Mouse (Mus musculus) retina, embryonic 14.5 days (tissue): ENCODE results near the gene Ugcg.

ENCODE experiments used
- DNase-seq: peaks from one replicate; pipeline ENCODE4 v3.0.0-alpha.2; 2015; ENCODE audit warnings: low spot score

Gene Ugcg

DNA sequence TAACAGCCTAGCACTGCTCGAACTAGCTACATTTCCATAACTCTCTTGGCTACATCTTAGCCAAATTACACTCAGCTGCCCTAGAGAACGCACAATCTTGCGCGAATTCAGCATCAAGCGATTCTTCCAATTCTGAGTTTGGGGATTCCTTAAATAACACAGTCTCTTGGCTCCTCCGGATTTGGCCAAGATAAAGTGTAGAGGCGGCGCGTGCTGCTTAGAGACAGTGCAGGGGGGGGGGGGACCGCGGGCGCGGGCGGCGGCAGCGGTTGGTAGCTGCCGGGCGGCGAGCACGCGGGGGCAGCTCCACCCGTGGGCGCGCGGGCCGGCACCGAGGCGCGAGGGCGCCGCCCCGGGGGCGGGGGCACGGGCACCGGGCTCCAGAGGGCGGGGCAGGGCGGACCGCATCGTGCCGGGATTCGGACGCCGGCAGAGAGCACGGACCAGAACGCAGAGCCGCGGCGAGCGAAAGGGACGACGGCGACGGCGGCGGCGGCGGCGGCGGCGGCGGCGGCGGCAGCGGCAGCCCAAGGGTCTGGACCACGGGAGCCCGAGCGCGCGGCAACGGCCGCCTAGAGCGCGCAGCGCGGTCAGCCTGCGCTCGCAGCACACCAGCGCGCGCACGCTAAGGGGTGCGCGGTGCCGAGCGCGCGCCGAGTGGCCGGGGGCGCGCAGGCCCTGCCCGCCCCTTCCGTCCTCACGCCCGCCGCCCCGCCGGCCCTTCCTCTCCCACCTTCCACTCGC, at the start of gene Ugcg:
Ugcg (plus strand) TSS at position 456 of the 744 bp plus-strand sequence.
- peak; percentile 86 for DNase-seq

DNA sequence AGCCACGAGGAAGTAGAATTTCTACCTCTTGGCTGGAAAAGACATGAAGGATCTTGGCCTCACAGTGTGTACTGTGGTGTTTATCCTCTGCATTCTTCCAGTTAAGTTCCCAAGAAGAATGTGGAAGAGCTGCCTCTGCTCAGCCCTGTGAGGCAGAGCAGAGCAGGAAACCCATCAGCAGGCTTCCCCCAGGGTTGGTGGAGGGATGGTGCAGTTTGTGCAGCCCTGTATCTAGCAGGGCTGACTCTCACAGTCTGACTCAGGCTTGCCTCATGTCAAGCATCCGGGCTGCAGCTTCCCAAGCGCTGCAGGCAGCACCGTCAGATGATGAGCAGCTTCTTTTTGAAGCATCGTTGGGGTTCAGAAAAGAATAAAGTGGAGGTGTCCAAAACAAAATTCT, 40.0 kb upstream of the Ugcg start:
- DNase-seq: no peak

DNA sequence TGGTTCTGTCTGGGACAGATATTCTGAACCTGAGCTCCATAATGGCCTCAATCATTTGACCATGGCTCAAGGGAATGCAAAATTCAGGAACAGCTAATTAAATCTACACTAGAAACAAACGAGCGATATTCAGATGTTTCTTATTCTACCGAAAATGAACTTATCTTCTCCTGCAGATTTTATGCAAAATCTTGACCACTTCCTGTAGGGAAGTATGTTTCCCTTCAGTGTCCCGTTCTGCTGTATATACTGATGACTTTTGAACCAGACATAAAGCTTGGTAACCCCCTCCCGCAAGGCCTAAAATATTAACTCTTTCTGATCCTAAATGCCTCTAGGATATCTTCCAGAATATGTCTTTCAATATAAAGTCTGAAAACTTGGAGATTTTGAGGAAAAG, 38.1 kb upstream of the Ugcg start:
- no peak for DNase-seq

DNA sequence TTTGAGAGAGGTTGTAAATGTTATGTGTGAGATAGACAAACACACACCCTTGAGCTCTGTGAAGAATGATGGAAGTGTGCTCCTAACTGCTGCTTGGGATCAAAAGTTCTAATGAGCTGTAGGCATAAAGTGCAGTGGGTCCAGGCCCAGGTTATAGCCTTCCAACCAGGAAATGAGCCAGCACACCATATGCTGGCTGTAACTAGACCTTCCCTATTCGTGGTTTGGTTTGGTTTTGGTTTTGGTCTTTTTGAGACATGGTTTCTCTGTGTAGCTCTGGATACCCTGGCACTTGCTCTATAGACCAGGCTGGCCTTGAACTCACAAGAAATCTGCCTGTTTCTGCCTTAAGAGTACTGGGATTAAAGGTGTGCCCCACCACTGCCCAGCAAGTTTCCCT, 37.1 kb upstream of the Ugcg start:
- no peak for DNase-seq

DNA sequence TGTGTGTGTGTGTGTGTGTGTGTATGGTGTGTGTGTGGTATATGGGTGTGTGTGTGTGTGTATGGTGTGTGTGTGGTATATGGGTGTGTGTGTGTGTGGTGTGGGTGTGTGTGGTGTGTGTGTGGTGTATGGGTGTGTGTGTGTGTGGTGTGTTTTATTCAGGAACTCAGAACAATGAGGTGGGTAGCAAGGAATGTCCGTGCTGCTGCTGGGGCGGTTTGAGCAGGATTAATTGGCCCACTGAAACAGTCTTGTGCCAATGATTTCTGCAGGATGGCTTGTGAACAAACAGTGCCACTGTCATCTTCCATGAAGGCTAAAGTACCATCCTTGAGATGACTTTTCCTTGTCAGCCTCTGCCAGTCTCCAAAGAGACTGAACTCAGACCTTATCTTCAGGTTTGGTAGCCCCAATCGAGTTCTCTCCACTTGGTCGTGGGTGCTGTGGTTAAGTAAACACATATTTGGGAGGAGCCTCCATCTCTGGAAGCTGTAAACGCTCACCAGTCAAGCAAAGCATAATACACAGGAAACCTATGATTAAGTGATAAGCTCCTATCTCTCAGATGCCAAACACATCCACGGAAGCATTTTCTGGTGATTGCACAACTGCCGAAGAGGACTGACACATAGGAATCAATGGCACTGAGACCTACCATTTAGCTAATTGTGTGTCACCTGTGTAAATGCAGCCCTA, 32.0 kb upstream of the Ugcg start:
- no peak for DNase-seq

DNA sequence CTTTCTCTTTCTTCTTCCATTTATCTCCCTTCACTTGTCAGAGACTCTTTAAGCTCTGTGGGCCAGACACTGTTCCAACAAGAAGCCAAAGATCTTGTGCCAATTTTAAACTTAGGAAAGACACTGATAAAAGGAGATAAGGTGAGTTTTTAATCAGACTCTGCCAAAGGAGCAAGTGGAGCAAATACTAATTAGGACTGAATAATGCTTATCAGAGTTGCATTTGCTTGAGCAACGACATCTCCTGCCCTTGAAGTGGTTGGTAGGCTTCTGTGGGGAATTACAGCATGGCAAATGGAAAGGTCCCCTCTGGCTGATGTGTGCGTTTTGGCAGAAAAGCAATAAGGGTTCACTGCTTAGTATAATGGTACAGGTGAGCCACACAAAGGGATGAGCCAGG, 31.4 kb upstream of the Ugcg start:
- DNase-seq: no peak

DNA sequence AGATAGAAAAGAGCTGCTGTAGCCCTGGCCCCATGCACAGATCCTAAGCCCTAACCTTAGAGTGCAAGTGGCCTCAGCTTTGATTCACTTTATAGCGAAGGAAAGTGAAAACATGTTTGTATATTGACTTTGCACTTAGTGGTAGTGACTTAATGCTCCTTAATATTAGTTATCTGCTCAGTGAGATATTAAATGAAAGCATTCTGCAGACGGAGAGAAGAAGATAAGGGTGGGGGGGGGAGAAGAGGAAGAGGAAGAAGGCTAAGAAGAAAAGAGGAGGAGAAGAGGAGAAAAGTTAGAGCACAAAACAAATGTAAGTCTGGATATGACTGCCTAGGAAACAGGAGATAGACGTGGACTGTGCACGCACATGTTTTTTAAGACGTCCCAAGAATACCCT, 28.8 kb upstream of the Ugcg start:
- DNase-seq: no peak

DNA sequence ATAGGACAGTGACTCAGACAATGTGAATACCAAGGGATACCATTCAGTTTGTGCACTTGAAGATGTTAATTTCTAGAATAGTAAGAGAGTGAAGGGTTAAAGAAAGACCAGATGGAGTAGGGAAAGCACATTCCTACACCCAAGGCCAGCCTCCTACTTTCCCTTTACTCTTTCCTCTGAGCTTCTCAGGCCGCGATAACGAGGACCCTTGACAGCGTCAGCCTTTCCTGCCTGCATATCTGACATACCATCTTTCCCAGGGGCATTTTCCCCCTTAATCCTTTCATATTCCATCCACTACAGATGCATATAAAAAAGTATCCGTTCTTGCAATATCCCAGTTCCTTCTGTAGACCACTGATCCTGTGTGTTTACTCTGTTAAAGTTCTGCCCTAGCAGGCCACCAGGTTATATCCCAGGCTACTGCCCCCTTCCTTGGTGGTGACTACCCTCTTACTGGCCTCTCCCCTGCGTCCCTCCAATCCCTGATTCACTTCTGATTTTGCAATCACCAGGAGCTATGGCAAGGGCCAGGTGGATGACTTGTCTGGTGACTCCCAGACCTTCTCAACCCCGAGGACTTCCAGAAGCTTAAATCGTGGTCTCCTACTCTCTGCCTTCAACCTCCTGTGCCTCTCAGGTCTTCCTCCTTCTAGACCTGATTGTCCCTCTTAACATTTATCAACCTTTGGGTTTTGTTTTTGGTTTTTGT, 27.9 kb upstream of the Ugcg start:
- no peak for DNase-seq

DNA sequence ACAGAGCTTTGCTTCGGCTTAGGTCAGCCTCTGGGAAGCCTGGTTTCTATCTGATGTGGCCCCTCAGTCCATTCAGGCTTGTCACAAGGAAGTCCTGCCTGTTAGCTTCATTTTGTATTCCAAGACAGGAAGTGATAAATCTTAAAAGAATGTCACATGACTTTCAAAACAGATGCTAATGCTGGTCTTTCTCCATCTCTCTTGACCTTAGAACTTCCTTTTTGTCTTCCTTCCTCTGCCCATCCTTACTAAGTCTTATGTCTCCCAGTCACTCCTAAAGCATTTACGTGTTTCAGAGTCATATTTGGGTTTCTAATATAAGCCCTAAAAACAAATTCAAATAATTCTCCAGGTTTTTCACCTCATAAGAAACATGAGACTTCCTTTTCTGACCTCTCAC, 25.0 kb upstream of the Ugcg start:
- no peak for DNase-seq

DNA sequence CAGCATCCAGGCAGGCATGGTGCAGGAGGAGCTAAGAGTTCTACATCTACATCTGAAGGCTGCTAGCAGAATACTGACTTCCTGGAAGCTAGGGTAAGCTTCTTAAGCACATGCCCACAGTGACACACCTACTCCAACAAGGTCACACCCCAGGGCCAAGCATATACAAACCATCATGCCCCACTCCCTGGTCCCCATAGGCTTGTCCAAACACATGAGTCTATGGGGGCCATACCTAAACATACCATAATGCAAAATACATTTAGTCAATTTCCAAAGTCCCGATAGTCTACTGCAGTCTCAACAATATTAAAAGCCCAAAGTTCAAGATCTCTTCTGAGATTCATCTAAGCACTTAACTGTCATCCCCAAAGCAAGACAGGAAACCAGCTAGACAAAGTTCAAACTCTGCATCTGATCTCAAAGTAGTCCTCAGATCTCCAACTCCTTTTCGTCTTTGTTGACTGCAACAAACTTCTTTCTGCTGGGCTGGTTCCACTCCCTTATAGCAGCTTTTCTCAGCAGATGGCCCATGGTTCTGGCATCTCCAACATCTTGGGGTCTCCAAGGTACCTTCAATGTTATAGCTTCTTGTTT, 21.7 kb upstream of the Ugcg start:
- no peak for DNase-seq

DNA sequence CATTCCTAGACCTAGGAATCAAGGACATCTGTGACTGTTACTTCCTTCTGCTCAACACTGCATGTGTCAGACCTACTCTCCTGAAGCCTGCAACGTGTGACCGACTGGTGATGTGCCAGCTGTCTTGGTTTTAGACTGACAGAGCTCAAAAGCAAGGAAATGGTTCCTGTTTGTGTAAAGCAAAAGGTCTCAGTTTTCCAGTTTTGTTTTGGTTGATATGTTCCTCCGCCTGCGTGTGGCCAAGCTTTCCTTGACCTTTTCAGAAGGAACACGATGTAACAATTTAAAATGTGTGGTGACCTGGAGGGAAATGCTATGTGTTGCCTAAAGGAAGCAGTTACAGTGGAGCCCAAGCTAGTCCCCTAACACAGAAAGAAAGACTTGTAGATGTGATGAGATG, 19.1 kb upstream of the Ugcg start:
- DNase-seq: no peak

DNA sequence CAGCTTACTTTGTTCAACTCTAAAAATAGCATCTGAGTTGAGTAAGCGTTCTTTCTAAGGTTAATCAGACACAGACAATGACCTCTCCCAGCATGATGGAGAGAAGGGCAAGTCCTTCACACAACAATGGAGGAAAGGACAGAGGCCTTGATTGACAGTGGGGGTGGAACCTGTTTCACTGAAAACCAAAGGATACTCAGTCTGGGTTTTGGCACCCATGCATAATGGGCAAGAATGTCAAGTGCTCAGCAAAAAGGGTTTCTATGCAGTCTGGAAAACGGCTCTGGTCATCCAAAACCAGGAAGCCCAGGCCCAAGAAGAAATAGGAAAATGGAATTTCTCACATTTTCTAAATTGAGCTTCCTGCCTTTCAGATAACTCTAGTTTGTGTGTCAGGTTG, 16.4 kb upstream of the Ugcg start:
- no peak for DNase-seq

DNA sequence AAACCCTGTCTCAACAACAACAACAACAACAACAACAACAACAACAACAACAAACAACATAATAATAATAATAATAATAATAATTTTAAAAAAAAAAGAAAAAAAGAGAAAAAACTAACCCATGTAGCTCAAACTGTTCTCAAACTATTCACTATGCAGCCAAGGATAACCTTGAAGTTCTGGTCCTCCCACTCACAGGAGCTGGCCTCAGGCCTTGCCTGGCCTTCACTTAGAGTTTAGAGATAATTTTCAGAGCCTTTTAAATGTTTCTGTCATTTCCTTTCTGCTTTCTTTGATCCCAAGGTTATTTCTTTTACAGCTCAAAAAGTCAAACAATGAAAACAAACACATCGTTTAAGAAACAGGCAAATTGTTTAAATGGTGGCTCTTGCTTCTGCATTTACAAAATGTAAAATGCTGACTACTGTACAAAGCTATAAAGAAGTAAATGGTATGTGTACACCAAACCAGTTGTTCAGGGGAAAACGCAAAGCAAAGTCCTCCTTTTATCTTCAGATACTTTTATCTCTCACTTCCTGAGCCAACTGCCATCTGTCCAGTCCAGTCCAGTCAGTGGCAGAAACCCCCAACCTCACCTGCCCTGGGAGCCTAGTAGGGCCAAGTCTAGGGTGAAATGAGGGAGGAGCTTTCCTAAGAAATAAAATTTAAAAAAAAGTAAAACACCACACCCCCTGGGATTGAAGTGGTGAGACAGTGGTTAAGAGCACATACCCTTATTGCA, 15.7 kb upstream of the Ugcg start:
- no peak for DNase-seq

DNA sequence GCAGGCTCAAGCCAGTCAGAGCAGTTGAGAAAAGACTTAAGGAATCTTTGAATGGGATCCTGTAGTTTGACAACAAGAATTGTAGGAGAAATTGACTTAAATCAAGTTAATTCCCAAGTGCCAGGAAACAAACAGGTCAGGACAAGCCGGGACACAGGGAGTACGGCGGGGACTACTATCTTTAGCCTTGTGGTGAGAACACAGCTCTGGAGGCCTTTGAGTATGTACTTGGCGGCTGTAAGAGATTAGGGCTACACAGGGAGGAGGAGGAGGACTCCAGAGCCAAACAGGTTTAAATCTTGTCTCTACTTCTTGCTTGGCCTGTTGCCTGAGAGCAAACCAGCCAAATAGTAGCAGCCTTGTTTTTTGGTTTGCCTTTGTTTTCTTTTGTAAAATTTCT, 14.1 kb upstream of the Ugcg start:
- no peak for DNase-seq

DNA sequence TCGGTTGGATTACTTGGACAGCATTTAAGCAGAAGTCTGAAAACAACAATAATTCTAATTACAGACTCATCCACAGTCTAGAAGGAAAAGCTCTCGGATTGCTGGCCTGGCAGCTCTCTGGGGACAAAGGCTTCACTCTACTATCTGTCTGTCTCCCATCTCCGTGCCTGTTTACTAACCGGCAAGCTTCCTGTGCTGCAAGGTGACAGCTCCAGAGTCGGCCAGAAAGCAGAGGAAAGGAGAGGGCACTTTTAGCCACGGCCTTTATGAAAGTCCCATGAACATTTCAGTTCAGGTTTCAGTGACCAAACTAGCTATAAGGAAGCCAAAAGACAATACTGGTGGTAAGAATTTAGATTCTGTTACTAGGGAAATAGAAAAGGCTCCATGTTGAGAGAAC, 13.1 kb upstream of the Ugcg start:
- DNase-seq: no peak

DNA sequence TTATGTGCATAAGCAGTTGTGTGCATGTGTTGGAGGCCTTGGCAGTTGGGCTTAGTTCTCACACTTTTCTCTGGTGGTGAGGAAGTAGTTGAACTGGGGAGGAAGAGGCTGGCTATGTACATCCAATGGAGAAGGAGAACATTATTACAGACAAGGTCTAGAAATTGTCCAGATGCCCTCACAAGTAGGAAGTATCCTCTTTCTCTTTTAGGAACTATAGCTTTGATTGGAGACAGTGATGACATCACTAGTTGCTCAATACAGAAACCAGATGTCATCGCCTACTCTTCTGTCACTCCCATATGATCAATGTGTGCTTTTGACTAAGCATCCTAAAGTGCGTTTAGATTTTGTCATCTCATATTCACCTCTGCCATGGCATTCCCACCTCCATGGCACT, 11.5 kb upstream of the Ugcg start:
- DNase-seq: no peak

DNA sequence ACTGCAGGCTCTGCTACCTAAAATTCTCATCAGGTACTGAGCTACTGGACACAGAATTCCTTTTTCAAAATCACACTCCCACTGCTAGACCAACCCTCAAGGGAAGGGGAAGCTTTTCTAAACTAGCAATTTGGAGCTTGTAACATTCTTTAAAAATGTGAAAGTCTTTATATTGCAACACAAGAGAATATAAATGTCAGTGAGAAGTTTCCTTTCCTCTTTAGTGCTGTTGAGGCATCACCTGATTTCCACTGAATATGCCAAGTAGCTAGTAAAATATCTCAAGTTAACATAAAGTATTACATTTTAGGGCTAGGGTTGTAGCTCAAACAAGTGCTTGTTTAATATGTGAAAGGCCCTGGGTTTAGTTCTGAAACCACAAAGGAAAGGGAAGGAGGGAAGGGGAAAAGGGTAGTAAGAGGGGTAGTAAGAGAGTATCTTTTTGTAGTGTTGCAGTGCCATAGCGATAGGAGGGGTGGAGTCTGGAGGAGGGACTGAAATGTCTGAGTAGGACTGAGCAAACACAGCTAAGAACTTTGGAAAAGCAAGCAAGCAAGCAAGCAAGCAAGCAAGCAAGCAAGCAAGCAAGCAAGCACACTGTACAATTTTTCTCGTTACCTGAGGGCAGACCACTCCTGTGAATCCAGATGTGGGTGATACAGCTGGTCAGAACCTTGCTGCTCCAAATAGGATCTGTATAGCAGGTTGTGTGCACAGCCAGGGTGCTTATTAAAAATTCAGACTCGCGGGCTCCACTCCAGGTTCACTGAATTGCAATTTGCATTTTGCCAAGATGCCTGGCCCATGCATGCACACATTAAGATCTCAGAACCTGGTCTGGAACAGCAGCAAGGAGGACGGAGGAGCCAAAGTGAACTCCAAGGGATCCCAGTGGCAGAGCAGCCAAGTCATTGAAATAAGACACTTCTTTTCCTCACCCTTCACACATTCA, 7.5 kb upstream of the Ugcg start:
- no peak for DNase-seq

DNA sequence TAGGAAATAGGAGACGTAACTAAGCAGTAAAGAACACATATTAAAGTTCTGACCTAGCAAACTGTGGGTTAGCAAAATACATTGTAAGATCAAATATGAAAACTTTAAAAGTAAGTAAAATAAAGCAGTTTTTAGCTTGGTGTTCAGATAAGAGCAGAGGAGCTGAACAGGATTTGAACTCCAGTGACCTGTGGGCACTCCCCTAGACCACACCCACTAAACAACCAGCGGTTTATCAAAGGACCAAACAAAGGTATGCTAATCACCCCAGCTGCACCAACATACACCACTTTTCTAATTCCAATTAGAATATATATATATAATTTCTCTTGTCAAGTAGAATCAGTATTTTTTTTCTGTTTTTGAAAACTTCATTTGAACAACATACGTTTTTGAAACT, 3.4 kb upstream of the Ugcg start:
- DNase-seq: no peak

DNA sequence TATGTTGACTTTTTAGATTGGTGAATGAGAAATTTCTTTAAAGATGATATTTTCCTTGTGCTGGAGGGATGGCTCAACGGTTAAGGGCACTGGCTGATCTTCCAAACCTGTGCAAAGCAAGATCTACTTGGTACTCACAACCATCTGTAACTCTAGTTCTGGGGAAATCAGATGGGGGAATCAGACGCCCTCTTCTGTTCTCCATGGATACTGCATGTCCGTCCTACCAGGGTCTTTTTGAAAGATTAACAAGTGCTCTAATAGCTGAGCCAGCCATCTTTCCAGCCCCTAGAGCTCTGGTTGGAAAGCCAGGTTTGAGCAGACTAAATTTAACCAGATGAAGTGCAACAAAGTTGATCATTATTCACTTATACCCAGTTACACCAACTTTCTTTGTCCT, 1.8 kb upstream of the Ugcg start:
- DNase-seq: peak; percentile 79

DNA sequence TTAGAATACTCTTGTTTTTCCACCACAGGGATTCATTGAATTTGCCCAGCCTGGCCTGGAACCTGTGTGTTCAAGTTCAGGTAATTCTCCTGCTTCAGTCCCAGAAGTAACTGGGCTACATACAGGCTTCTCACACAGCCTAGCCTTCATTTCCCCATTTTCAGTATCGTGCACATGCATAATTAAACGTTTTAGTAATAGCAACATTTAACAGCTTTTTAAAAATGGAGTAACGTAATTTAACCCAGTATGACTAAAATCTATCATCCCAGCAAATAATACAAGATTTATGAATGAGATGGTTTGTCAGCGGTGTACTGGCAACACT, 619 bp upstream of the Ugcg start:
- DNase-seq: no peak

DNA sequence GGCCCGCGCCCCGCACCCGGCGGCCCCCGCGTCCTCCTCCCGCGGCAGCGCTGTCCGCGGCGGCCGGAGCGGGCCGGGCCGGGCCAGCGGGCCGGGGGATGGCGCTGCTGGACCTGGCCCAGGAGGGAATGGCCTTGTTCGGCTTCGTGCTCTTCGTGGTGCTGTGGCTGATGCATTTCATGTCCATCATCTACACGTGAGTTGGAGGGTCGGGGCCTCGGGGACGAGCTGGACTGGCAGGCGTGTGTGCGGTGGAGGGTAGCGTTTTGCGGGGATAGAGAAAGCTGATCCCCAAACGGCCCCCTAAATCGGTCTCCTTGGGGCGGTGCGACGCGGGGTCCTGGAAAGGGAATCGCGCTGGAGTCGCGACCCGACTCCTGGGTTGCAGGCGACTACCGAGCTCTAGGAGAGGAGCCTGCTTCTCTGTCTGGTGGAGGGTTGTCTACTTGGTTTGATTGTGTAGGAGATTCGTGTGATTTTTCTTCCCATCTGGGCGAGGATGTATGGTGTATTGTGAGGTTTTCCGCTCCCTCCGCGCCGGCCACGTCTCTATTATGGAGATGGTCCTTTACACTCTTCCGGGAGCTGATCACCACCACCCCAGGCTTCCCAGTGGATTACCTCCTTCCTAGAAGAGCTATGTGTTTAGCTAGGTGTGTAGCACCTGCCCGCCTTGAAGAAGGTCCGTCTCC, 635 bp downstream of the Ugcg start:
- DNase-seq: peak; percentile 57
